Mouse (Mus musculus): ENCODE data around the gene Slc13a3. TPM values are rescaled to one million over a fixed set of nuclear protein-coding genes. Genes with fewer than 3 reads are reported as not detected.

Gene Slc13a3
- polyA plus RNA-seq, 1 experiment from 2014 or later: 2.1 TPM

DNA sequence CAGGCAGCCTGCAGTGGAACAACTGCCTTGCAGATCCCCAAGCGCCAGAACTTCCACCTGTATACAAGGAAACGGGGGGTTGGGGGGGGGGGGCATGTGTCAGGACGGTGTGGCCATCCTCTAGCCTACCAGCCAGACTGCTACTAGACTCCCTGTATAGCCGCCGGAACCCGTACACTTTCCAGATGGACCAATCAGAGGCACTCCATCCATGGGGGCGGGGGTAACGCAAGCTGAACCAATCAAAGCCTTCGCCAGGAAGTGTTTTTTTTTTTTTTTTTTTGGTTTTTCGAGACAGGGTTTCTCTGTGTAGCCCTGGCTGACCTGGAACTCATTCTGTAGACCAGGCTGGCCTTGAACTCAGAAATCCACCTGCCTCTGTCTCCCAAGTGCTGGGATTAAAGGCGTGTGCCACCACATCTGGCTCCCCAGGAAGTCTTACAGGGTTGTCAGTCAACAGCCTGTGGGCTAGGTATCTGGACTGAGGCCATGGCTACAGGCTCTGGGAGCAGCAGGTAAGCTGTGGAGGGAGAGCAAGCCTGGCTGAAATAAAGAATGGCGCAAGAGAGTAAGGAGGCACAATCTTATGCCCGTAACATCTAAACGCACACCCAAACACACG is 74.8 kb downstream of the Slc13a3 start:
- 0 out of 2 replicates have a peak, but pooled peaks cover 2% of the 10 kb centered on the region for H3K9me3 ChIP-seq
- no peak overlapping the region for H3K4me3 ChIP-seq (replicated peaks)
- ATAC-seq (ENCODE audit: low FRiP score): no peak
- 51% methylated on average over 15 of the region's 15 CpGs for WGBS
- no peak overlapping the region for H3K9ac ChIP-seq
- no peak overlapping the region for H3K27ac ChIP-seq
- H3K4me1 ChIP-seq: peaks cover 16% of the 10 kb centered on the region
- no peak overlapping the region for H3K4me2 ChIP-seq
- H3K27me3 ChIP-seq: no peaks in the 10 kb centered on the region; the same call in 1 of the 2 replicates
- H3K36me3 ChIP-seq (replicated peaks): no peaks in the 10 kb centered on the region

- 0 out of 2 replicates have a peak, but pooled peaks cover 2% of the 10 kb centered on the region for H3K9me3 ChIP-seq
- H3K4me1 ChIP-seq: peaks cover 16% of the 10 kb centered on the region
- ATAC-seq (ENCODE audit: low FRiP score): peak; percentile 15; the same call in 1 of the 2 replicates
- WGBS: 70% methylated on average over 23 of the region's 23 CpGs
- no peaks in the 10 kb centered on the region; the same call in 1 of the 2 replicates for H3K27me3 ChIP-seq
- no peak overlapping the region for H3K9ac ChIP-seq
- H3K27ac ChIP-seq: peak overlapping the region; percentile 61; the same call in 1 of the 2 replicates
- no peaks in the 10 kb centered on the region for H3K36me3 ChIP-seq (replicated peaks)
- H3K4me2 ChIP-seq: no peak overlapping the region
- H3K4me3 ChIP-seq (replicated peaks): no peak overlapping the region
Observed at GRCm38 (mm10) chr2:165397502-165398163, 75.4 kb downstream of the Slc13a3 start.

DNA sequence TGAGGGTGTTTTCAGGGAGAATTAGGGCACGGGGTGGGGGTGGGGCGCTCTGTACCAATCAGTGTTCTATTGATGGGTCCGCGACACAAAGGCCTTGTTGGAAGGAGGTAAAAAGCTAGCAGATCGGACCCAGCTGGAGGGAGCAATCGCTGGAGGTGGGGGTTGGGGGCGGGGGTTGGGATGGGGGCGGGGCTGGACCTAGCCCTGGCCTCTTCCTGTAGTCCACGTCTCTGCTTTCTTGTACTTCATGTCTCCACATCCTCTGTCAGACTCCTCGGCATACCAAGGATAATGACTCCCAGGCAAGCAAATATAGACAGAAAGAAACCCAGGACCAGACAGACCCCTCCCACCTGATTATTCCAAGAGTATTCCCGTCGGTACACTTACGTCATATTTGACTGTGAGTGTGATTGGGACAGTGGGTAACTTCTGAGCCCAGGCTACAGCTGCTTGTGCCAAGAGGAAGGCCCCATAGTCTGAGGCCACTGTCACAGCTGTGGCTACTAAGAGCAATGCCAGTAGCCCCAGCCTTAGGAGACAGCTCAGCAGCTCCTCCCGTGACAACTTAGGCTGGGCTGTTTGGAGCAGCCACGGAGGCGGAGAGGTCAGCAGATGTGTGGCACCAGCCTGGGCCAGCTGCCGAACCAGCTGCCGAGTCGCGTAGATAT is 76.1 kb downstream of the Slc13a3 start:
- Histone ChIP-seq H3K4me1 (peaks cover 16% of the 10 kb centered on the region), H3K9me3 (0 out of 2 replicates have a peak, but pooled peaks cover 2% of the 10 kb centered on the region), H3K27me3 (no peaks in the 10 kb centered on the region; the same call in 1 of the 2 replicates), H3K36me3 (replicated peaks) (no peaks in the 10 kb centered on the region), H3K27ac (peak overlapping the region; percentile 61; the same call in 1 of the 2 replicates), H3K9ac (no peak overlapping the region), H3K4me2 (peak overlapping the region; percentile 3; the same call in 1 of the 2 replicates), H3K4me3 (replicated peaks) (no peak overlapping the region)
- ATAC-seq (ENCODE audit: low FRiP score): 0 out of 2 replicates have a peak, but pooled peaks have one; percentile 28
- 46% methylated on average over 19 of the region's 20 CpGs for WGBS

DNA sequence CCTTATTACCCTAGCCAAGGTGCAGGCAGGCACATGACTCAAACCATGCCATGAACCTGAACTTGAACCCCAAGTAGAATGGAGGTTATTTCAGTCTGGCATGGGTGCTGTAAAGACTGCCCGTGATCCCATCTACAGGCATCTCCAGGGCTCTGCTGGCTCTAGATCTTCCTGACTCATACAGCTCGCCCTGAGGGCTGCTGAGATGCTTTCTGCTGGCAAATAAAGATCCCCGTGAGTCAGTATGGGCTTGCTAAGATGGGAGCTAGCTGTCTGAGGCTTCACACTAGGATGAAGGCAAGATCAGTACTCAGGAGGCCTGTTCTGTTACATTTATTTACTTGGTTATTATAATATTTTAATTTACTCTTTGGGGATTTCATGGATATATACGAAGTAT is 80.9 kb downstream of the Slc13a3 start:
- no peaks in the 10 kb centered on the region; the same call in 1 of the 2 replicates for H3K27me3 ChIP-seq
- H3K27ac ChIP-seq: no peak overlapping the region
- peaks cover 6% of the 10 kb centered on the region for H3K4me1 ChIP-seq
- H3K9me3 ChIP-seq: 0 out of 2 replicates have a peak, but pooled peaks cover 2% of the 10 kb centered on the region
- ATAC-seq (ENCODE audit: low FRiP score): no peak
- no peak overlapping the region for H3K4me2 ChIP-seq
- H3K4me3 ChIP-seq (replicated peaks): no peak overlapping the region
- 90% methylated on average over 4 of the region's 4 CpGs for WGBS
- no peak overlapping the region for H3K9ac ChIP-seq
- no peaks in the 10 kb centered on the region for H3K36me3 ChIP-seq (replicated peaks)

GRCm38 (mm10) chr2:165391561-165391960 is 81.5 kb downstream of the Slc13a3 start:
- peaks cover 5% of the 10 kb centered on the region for H3K4me1 ChIP-seq
- no peaks in the 10 kb centered on the region for H3K27me3 ChIP-seq
- WGBS: 12% methylated on average over 8 of the region's 8 CpGs
- H3K9ac ChIP-seq: 0 out of 2 replicates have a peak overlapping the region, but pooled peaks have one; percentile 21
- no peak overlapping the region for H3K4me3 ChIP-seq (replicated peaks)
- no peak overlapping the region for H3K27ac ChIP-seq
- no peak for ATAC-seq (ENCODE audit: low FRiP score)
- no peak overlapping the region for H3K4me2 ChIP-seq
- peaks cover 3% of the 10 kb centered on the region for H3K36me3 ChIP-seq (replicated peaks)
- H3K9me3 ChIP-seq: 0 out of 2 replicates have a peak, but pooled peaks cover 2% of the 10 kb centered on the region

GRCm38 (mm10) chr2:165389299-165389952 is 83.6 kb downstream of the Slc13a3 start:
- no peak overlapping the region for H3K4me3 ChIP-seq (replicated peaks)
- H3K4me1 ChIP-seq: peaks cover 18% of the 10 kb centered on the region
- H3K9me3 ChIP-seq: 0 out of 2 replicates have a peak, but pooled peaks cover 2% of the 10 kb centered on the region
- H3K27ac ChIP-seq: no peak overlapping the region
- no peaks in the 10 kb centered on the region for H3K27me3 ChIP-seq
- H3K4me2 ChIP-seq: no peak overlapping the region
- no peak overlapping the region for H3K9ac ChIP-seq
- H3K36me3 ChIP-seq (replicated peaks): peaks cover 25% of the 10 kb centered on the region
- 87% methylated on average over 6 of the region's 6 CpGs for WGBS
- ATAC-seq (ENCODE audit: low FRiP score): no peak

GRCm38 (mm10) chr2:165387844-165388495 is 85.1 kb downstream of the Slc13a3 start, which contains the start of gene Zfp334:
Gene Zfp334, minus strand, starts transcription at chr2:165388259.
- H3K4me1 ChIP-seq: peaks cover 18% of the 10 kb centered on the region
- H3K9ac ChIP-seq: peak within 1 kb of the TSS; percentile 93
- peak within 1 kb of the TSS; percentile 97 for H3K27ac ChIP-seq
- peaks cover 39% of the 10 kb centered on the region for H3K36me3 ChIP-seq (replicated peaks)
- H3K4me3 ChIP-seq (replicated peaks): peak within 1 kb of the TSS; percentile 81
- no peaks in the 10 kb centered on the region for H3K27me3 ChIP-seq
- peak within 1 kb of the TSS; percentile 76 for H3K4me2 ChIP-seq
- ATAC-seq (ENCODE audit: low FRiP score): peak; percentile 93
- H3K9me3 ChIP-seq: no peaks in the 10 kb centered on the region
- WGBS: under 1% methylated on average over 40 of the region's 40 CpGs

DNA sequence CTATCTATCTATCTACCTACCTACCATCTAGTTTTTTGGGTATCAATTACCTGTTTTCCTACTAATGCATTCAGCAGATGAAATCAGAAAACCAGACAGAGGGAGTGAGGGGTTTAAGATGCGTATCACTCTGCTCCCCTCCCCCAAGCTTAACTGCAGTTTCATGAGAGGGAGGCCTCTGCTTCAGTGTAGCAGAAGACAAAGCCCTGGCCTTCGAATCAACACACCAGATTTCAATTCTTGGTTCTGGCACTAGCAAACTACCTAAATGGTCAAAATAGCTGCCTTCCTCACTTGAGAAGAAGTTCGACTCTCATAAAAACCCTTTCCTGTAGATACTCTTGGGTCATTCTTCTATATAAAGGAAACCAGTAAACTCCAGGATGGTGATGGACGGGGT is 85.7 kb downstream of the Slc13a3 start:
- Histone ChIP-seq H3K4me3 (replicated peaks) (peak overlapping the region; percentile 81), H3K9ac (peak overlapping the region; percentile 93), H3K9me3 (no peaks in the 10 kb centered on the region), H3K4me1 (peaks cover 18% of the 10 kb centered on the region), H3K27ac (peak overlapping the region; percentile 97), H3K27me3 (no peaks in the 10 kb centered on the region), H3K36me3 (replicated peaks) (peaks cover 45% of the 10 kb centered on the region), H3K4me2 (peak overlapping the region; percentile 76)
- no peak for ATAC-seq (ENCODE audit: low FRiP score)
- WGBS: 6% methylated on average over 4 of the region's 4 CpGs

DNA sequence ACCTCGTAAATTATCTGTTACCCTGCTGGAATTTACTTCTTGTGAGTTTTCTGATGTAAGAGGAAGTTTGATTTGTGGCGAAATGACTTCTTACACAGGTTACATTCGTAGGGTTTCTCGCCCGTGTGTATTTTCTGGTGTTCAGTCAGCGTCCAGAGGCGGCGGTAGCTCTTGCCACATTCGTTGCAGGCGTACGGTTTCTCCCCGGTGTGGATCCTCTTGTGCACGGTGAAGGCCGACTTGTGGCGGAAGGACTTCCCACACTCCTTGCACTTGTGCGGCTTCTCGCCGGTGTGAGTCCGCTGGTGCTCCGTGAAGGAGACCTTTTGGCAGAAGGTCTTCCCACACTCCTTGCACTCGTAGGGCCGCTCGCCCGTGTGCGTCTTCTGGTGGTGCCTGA is 93.0 kb downstream of the Slc13a3 start:
- no peaks in the 10 kb centered on the region; the same call in 1 of the 2 replicates for H3K9me3 ChIP-seq
- H3K4me1 ChIP-seq: peaks cover 8% of the 10 kb centered on the region; the same call in 1 of the 2 replicates
- H3K27me3 ChIP-seq: no peaks in the 10 kb centered on the region
- no peak overlapping the region for H3K27ac ChIP-seq
- H3K4me2 ChIP-seq: no peak overlapping the region
- H3K9ac ChIP-seq: no peak overlapping the region
- peaks cover 96% of the 10 kb centered on the region for H3K36me3 ChIP-seq (replicated peaks)
- WGBS: 97% methylated on average over 25 of the region's 25 CpGs
- H3K4me3 ChIP-seq (replicated peaks): no peak overlapping the region
- ATAC-seq (ENCODE audit: low FRiP score): no peak

- Histone ChIP-seq H3K27ac (0 out of 2 replicates have a peak overlapping the region, but pooled peaks have one; percentile 8), H3K36me3 (replicated peaks) (peaks cover 64% of the 10 kb centered on the region), H3K27me3 (no peaks in the 10 kb centered on the region), H3K4me3 (replicated peaks) (no peak overlapping the region), H3K4me1 (peaks cover 13% of the 10 kb centered on the region), H3K4me2 (no peak overlapping the region), H3K9me3 (no peaks in the 10 kb centered on the region; the same call in 1 of the 2 replicates), H3K9ac (no peak overlapping the region)
- no peak for ATAC-seq (ENCODE audit: low FRiP score)
- 74% methylated on average over 4 of the region's 4 CpGs for WGBS
Observed at GRCm38 (mm10) chr2:165376001-165376400, 97.0 kb downstream of the Slc13a3 start.

GRCm38 (mm10) chr2:165375478-165375877 is 97.6 kb downstream of the Slc13a3 start:
- Histone ChIP-seq H3K4me3 (replicated peaks) (no peak overlapping the region), H3K4me1 (peaks cover 14% of the 10 kb centered on the region), H3K27ac (0 out of 2 replicates have a peak overlapping the region, but pooled peaks have one; percentile 8), H3K4me2 (no peak overlapping the region), H3K27me3 (no peaks in the 10 kb centered on the region), H3K9me3 (no peaks in the 10 kb centered on the region; the same call in 1 of the 2 replicates), H3K9ac (no peak overlapping the region), H3K36me3 (replicated peaks) (peaks cover 59% of the 10 kb centered on the region)
- WGBS: 81% methylated on average over 5 of the region's 5 CpGs
- ATAC-seq (ENCODE audit: low FRiP score): no peak
